Mouse (Mus musculus): Measurements from ENCODE around the gene Gm9733.
"Not testable (repeated sequence)": the region's sequence is repeated elsewhere in the genome, so short reads cannot be mapped to it uniquely, and the experiment has no call there.

Gene Gm9733

GRCm38 (mm10) chr3:15332063-15332462, at the start of gene Gm9733:
Gene Gm9733, minus strand, starts transcription at chr3:15332302.
- DNase-seq = no peak

- DNase-seq = not testable (repeated sequence)
These were observed 23.6 kb upstream of the Gm9733 start for GRCm38 (mm10) chr3:15355690-15356089.

- not testable (repeated sequence) for DNase-seq
These were observed 18.2 kb upstream of the Gm9733 start for GRCm38 (mm10) chr3:15350318-15350717.

DNA sequence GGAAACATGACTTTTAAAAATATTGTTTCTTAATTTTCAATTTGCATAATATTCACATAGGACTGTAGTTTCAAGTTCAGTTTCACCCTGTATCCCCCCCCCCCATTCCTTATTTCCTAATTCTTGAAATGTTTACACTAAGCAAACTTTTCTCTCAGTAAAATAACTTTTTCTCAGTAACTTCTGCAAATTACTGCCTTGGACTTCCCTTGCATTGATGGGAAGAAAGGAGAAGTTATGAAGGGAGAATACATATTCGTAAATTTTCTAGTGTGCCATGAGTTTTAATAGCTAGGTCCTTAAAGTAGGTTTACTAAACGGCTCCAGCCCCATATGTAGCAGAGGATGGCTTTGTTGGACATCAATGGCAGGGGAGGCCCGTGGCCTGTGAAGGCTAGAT, 13.5 kb upstream of the Gm9733 start:
- not testable (repeated sequence) for DNase-seq

- DNase-seq = no peak
These were observed 8.2 kb upstream of the Gm9733 start for GRCm38 (mm10) chr3:15340287-15340686.

GRCm38 (mm10) chr3:15334182-15334581, 2.1 kb upstream of the Gm9733 start:
- no peak for DNase-seq

GRCm38 (mm10) chr3:15331545-15331944, 557 bp downstream of the Gm9733 start:
- no peak for DNase-seq

DNA sequence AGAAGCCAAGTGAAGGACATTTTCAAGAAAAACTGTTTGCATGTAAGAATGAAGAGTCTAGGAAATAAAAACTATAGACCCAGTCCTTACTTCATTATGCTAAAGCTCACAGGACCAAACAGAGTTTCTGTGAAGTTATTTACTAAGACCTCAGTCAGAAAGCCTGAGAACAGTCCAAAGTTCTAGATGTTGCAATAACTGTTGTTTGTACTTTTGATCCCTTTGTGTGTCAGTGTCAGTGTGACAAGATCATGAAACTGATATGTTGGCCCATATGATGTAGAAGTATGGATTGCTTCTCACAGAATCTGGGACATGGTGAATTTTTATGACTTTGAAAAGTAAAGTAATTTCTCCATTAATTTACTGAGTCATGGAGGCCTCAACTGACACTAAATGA, 2.6 kb downstream of the Gm9733 start:
- DNase-seq = no peak

- no peak for DNase-seq
These were observed 47.4 kb downstream of the Gm9733 start for GRCm38 (mm10) chr3:15284424-15285328.

DNA sequence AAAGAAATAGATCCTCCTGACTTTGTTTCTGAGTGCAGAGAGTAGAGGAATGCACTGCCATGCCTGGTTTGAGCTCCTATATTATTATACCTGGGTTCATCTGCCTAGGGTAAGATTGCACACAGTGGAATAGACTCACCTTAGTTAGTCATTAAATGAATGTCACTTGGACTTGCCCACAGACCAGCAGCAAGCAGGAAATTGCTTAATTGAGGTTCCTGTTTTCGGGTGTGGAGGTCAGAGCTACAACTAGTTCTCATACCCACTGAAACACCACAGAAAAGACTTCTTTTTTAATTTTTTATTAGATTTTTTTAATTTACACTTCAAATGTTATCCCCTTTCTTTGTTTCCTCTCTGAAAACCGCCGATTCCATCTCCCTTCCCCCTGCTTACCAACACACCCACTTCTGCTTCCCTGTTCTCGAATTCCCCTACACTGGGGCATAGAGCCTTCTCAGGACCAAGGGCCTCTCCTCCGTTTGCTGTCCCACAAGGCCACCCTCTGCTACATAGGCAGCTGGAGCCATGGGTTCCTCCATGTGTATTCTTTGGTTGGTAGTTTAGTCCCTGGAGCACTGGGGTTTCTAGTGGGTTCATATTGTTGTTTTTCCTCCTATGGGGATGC, 56.1 kb downstream of the Gm9733 start:
- DNase-seq = no peak

DNA sequence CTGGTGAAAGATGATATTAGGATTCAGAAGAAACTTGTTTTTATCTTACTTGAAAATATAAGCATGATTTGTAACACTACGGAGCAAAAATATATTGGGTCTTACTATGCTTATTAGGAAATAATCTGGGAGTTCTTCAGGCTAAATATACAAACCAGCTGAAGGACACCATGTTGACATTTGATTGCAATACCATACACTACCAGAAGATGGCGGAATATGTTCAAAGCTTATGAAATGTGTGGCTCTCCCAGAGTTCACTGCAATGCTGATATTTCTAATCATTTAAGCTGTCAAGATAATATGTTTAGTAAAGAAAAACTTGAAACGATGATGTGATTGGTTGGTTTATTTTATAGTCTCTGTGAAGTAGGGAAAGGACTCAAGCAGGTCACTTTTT, 67.7 kb downstream of the Gm9733 start:
- no peak for DNase-seq

DNA sequence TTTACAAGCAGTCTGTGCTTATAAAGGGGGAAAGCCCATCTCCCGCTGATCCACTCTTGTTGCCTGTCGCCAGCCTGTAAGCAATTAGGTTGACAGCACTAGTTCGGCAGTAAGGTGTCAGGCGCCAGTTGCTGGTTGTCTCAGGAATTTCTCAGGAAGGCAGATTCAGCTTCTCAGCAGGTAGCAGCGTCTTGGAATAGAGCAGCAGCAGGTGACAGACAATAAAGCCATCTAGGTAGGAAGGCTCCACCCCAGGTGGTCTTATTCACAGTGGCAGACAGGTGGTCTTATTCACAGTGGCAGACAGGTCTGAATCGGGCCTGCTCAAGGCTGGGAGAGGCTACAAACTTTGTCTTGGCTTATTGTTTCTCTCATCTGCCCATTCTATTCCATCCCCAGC, 76.4 kb downstream of the Gm9733 start:
- DNase-seq = no peak

All from lung, postnatal 4 days (tissue).